Mouse (Mus musculus): Measurements from ENCODE around the gene Tkt.

DNA sequence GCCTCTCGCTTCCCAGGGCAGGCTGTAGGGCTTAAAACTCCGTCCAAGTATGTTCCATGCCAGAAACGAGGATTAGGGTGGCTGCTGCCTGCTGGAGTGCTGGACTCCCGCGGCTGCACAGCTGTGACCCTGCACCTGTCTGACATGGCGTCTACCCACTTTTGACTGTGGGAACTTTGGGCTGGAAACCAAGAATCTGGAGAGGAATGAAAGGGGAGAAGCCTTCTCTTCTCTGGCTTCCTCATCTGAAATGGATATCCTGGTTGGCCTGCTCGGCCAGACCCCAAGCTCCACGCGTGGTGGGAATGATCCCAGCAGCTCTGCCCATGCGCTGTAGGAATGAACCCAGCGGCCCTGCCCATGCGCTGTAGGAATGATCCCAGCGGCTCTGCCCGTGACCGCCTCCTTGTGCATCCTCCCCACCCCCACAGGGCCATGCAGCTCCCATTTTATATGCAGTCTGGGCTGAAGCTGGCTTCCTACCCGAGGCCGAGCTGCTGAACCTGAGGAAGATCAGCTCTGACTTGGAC is 11.2 kb downstream of the Tkt start:
- TF ChIP-seq EP300 (IDR thresholded peaks at IDR 0.05) (no peak), CTCF (IDR thresholded peaks at IDR 0.05) (no peak)

All from lung, postnatal 0 days (tissue).